Mouse (Mus musculus) G1E-ER4 (cell line): ENCODE measurements around the gene Gm3629. TPM values are rescaled to one million over a fixed set of nuclear protein-coding genes. Genes with fewer than 3 reads are reported as not detected.
"Not testable (repeated sequence)": the region's sequence is repeated elsewhere in the genome, so short reads cannot be mapped to it uniquely, and the experiment has no call there.

Experiments used
- GATA1 ChIP-seq: IDR thresholded peaks from one replicate; pipeline ENCODE4 v1.8.0; 2012; ENCODE audit warnings: low read length, inconsistent platforms
- polyA plus RNA-seq: library from polyadenylated mRNA; stranded (reverse); fragments of >175 nt; gene quantifications from 2 replicates; pipeline ENCODE4 v1.2.3, GENCODE M21; 2012

Gene Gm3629
- not detected in 2 replicates for polyA plus RNA-seq

GRCm38 (mm10) chr14:6590513-6590912 lies at the start of gene Gm3629:
TSS of gene Gm3629 (minus strand) at chr14:6590613.
- TF ChIP-seq GATA1: not testable (repeated sequence)

- not testable (repeated sequence) for TF ChIP-seq GATA1
These were observed 31.9 kb upstream of the Gm3629 start, which contains the start of gene Gm3460 for GRCm38 (mm10) chr14:6622318-6622717. TSS of gene Gm3460 (minus strand) at chr14:6622418.

- TF ChIP-seq GATA1: not testable (repeated sequence)
These were observed 53.2 kb downstream of the Gm3629 start, which contains the start of gene Gm8356 for GRCm38 (mm10) chr14:6537190-6537589. TSS of gene Gm8356 (minus strand) at chr14:6537290.

Other genes with a start within 250 kb of the Gm3629 start
- gene Gm3618, start 246.9 kb downstream of the Gm3629 start, polyA plus RNA-seq: not detected in 2 replicates
- gene Gm16440, start 200.3 kb downstream of the Gm3629 start, polyA plus RNA-seq: not detected in 2 replicates
- not detected in 2 replicates for gene Gm3591, start 178.1 kb downstream of the Gm3629 start, polyA plus RNA-seq
- gene Gm3594, start 146.0 kb downstream of the Gm3629 start, polyA plus RNA-seq: not detected in 2 replicates
- gene Gm8356, start 53.3 kb downstream of the Gm3629 start, polyA plus RNA-seq: not detected in 2 replicates
- not detected in 2 replicates for gene Gm3460, start 31.8 kb upstream of the Gm3629 start, polyA plus RNA-seq
- not detected in 2 replicates for gene Gm10251, start 93.6 kb upstream of the Gm3629 start, polyA plus RNA-seq
- gene Gm8050, start 129.6 kb upstream of the Gm3629 start, polyA plus RNA-seq: not detected in 2 replicates
- gene Gm3636, start 151.7 kb upstream of the Gm3629 start, polyA plus RNA-seq: not detected in 2 replicates
- gene Gm8362, start 183.8 kb upstream of the Gm3629 start, polyA plus RNA-seq: not detected in 2 replicates
- gene Gm3642, start 249.7 kb upstream of the Gm3629 start, polyA plus RNA-seq: not detected in 2 replicates